Mouse (Mus musculus): ENCODE data around the gene Rab3a. TPM values are rescaled to one million over a fixed set of nuclear protein-coding genes. Genes with fewer than 3 reads are reported as not detected.

Rab3a gene
- total RNA-seq, 2 experiments from 2014 or later = 36.8 to 37.3 TPM

Small RNAs within 50 kb of the gene (microRNA-seq; reads per million reads assigned to microRNA genes)
- gene Mir7240 = 0 reads per million in 2 experiments

Other genes starting within 250 kb of the Rab3a start
- 100 to 1,000 TPM; 126 to 128 TPM for gene Rex1bd, start 247.9 kb upstream of the Rab3a start, total RNA-seq (2021)
- gene Uba52, start 243.9 kb upstream of the Rab3a start, total RNA-seq (2021) = 100 to 1,000 TPM; 787 to 802 TPM
- 100 to 1,000 TPM in 1 of 2 experiments, 10 to 100 TPM in 1; 99.3 to 107 TPM for gene Fkbp8, start 227.0 kb upstream of the Rab3a start, total RNA-seq (2021)
- 10 to 100 TPM; 67.7 to 74.7 TPM for gene Kxd1, start 226.7 kb upstream of the Rab3a start, total RNA-seq (2021)
- 10 to 100 TPM in 1 of 2 experiments, 1 to 10 TPM in 1; 9.6 to 10.5 TPM for gene Ell, start 215.2 kb upstream of the Rab3a start, total RNA-seq (2021)
- 1 to 10 TPM; 4.1 to 5.1 TPM for gene Isyna1, start 160.3 kb upstream of the Rab3a start, total RNA-seq (2021)
- 10 to 100 TPM; 12.5 to 15.9 TPM for gene Ssbp4, start 145.8 kb upstream of the Rab3a start, total RNA-seq (2021)
- under 1 TPM; 0.38 to 0.64 TPM for gene Lrrc25, start 138.5 kb upstream of the Rab3a start, total RNA-seq (2021)
- under 1 TPM in 1 of 2 experiments, not detected in 1; 0.18 TPM for gene Gdf15, start 122.2 kb upstream of the Rab3a start, total RNA-seq (2021)
- 10 to 100 TPM; 11.1 to 15.9 TPM for gene Pgpep1, start 94.3 kb upstream of the Rab3a start, total RNA-seq (2021)
- gene Lsm4, start 81.4 kb upstream of the Rab3a start, total RNA-seq (2021) = 10 to 100 TPM; 54.9 to 63.3 TPM
- 10 to 100 TPM; 60.6 to 77.9 TPM for gene Jund, start 55.7 kb upstream of the Rab3a start, total RNA-seq (2021)
- under 1 TPM in 1 of 2 experiments, not detected in 1; 0.05 TPM for gene Iqcn, start 51.2 kb upstream of the Rab3a start, total RNA-seq (2021)
- not detected for gene Gm3336, start 36.1 kb upstream of the Rab3a start, total RNA-seq (2021)
- gene Pde4c, start 31.0 kb upstream of the Rab3a start, total RNA-seq (2021) = 1 to 10 TPM; 1.9 to 2.1 TPM
- 10 to 100 TPM; 20.7 to 21.4 TPM for gene Mpv17l2, start 6.3 kb downstream of the Rab3a start, total RNA-seq (2021)
- 10 to 100 TPM; 14.3 to 16.1 TPM for gene Pik3r2, start 22.0 kb downstream of the Rab3a start, total RNA-seq (2021)
- 1 to 10 TPM; 2.9 to 4.1 TPM for gene Mast3, start 50.4 kb downstream of the Rab3a start, total RNA-seq (2021)
- under 1 TPM in 1 of 2 experiments, not detected in 1; 0.15 TPM for gene Il12rb1, start 53.8 kb downstream of the Rab3a start, total RNA-seq (2021)
- gene Arrdc2, start 85.0 kb downstream of the Rab3a start, total RNA-seq (2021) = 10 to 100 TPM; 47.9 to 92.8 TPM
- gene Kcnn1, start 108.6 kb downstream of the Rab3a start, total RNA-seq (2021) = 10 to 100 TPM; 12.8 to 18.3 TPM
- 10 to 100 TPM; 56.2 to 64.3 TPM for gene Ccdc124, start 119.3 kb downstream of the Rab3a start, total RNA-seq (2021)
- gene Slc5a5, start 138.1 kb downstream of the Rab3a start, total RNA-seq (2021) = under 1 TPM in 1 of 2 experiments, not detected in 1; 0.10 TPM
- gene Rpl18a, start 142.7 kb downstream of the Rab3a start, total RNA-seq (2021) = 100 to 1,000 TPM; 802 to 969 TPM
- gene Map1s, start 151.3 kb downstream of the Rab3a start, total RNA-seq (2021) = 10 to 100 TPM in 1 of 2 experiments, 1 to 10 TPM in 1; 9.6 to 15.6 TPM

All from gastrocnemius, postnatal 36 days (tissue).